Mouse (Mus musculus) midbrain, postnatal 0 days (tissue): ENCODE results near the gene Arfgap1. TPM values are rescaled to one million over a fixed set of nuclear protein-coding genes. Genes with fewer than 3 reads are reported as not detected.

ENCODE experiments used
- ATAC-seq: fragments of 200-750 bp; cut with Nextera tagmentation; 2 replicates; pipeline ENCODE4 v1.8.0; 2017; ENCODE audit warnings: moderate number of reproducible peaks, mild to moderate bottlenecking, moderate TSS enrichment, moderate library complexity; ENCODE audit not compliant: low FRiP score
- DNase-seq: peaks from one replicate; pipeline ENCODE4 v3.0.0-alpha.2; 2015; ENCODE audit warnings: low spot score
- H3K27ac ChIP-seq: fragments of 300-500 bp; sonication (generic); 2 replicates; pipeline ENCODE4 v1.5.1; 2014; ENCODE audit warnings: low read depth, mild to moderate bottlenecking, low read length, mixed read lengths
- H3K27me3 ChIP-seq: fragments of 300-500 bp; sonication (generic); 2 replicates; pipeline ENCODE4 v1.6.1; 2014; ENCODE audit warnings: low read length, control low read depth, mixed read lengths; ENCODE audit not compliant: insufficient read depth
- H3K36me3 ChIP-seq: fragments of 300-500 bp; sonication (generic); 2 replicates; pipeline ENCODE4 v1.6.1; 2014; ENCODE audit warnings: low read length, control low read depth, mixed read lengths; ENCODE audit not compliant: insufficient read depth
- H3K4me1 ChIP-seq: fragments of 300-500 bp; sonication (generic); 2 replicates; pipeline ENCODE4 v1.6.1; 2014; ENCODE audit warnings: mild to moderate bottlenecking, control low read depth, antibody characterized with exemption, low read length, mixed read lengths; ENCODE audit not compliant: insufficient read depth
- H3K4me2 ChIP-seq: fragments of 300-500 bp; sonication (generic); 2 replicates; pipeline ENCODE4 v1.6.1; 2014; ENCODE audit warnings: low read depth, mild to moderate bottlenecking, low read length, mixed read lengths; ENCODE audit not compliant: poor library complexity, severe bottlenecking
- H3K4me3 ChIP-seq: fragments of 300-500 bp; sonication (generic); 2 replicates; pipeline ENCODE4 v1.5.1; 2014; ENCODE audit warnings: low read depth, mild to moderate bottlenecking, low read length, moderate library complexity
- H3K9ac ChIP-seq: fragments of 300-500 bp; sonication (generic); replicated peaks from 2 replicates; pipeline ENCODE4 v1.6.1; 2014; ENCODE audit warnings: mild to moderate bottlenecking, low read length, moderate library complexity, mixed read lengths; ENCODE audit not compliant: poor library complexity, severe bottlenecking
- H3K9me3 ChIP-seq: fragments of 300-500 bp; sonication (generic); 2 replicates; pipeline ENCODE4 v1.6.1; 2016; ENCODE audit warnings: low read length, control low read depth
- CTCF ChIP-seq: IDR thresholded peaks from 2 replicates; pipeline ENCODE4 v1.5.1; 2016; ENCODE audit warnings: antibody characterized with exemption, mild to moderate bottlenecking
- WGBS: fragments of 180-500 bp; shearing (Covaris S2); extraction: QIAGEN DNeasy Blood & Tissue Kit; methylation state at CpG from one replicate; pipeline ENCODE4 v1.1.7; 2014; 5-methylcytosine and 5-hydroxymethylcytosine counted together
- polyA plus RNA-seq: library from polyadenylated mRNA; unstranded; fragments of >200 nt; fragmentation: Nextera tagmentation; extraction: Ambion mirVana; gene quantifications from 2 replicates; pipeline ENCODE4 v1.2.1, GENCODE M21; 2015
- total RNA-seq: library from RNA; depleted of rRNA; stranded (reverse); fragments of >200 nt; gene quantifications from 2 replicates; pipeline ENCODE4 v1.2.3, GENCODE M21; 2014

Gene Arfgap1
- total and polyA plus RNA-seq, 2 experiments from 2014 or later: 94.1 to 124 TPM

DNA sequence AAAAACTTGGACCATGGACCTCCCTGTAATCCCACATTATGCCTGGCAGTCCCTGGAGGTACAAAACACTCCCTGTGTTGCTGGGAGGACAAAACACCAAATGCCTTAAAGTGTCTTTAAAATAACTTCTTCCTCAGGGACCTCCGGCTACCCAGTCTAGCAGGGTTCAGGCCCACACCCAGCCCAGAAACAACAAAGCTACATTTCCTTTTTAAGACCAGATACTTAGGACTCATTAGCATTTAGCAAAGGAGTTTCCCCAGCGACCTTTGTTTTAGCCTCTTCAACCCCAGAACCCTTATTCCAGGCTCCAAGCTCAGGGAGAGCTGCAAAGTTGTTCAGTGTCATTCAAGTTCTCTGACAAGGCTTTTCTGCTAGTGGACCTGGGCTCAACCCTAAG is 13.4 kb upstream of the Arfgap1 start:
- H3K4me3 ChIP-seq: peak overlapping the region; percentile 55
- peak overlapping the region; percentile 86 for H3K4me2 ChIP-seq
- no peak for TF ChIP-seq CTCF
- peaks cover 13% of the 10 kb centered on the region for H3K4me1 ChIP-seq
- no peaks in the 10 kb centered on the region for H3K36me3 ChIP-seq
- ATAC-seq: no peak
- WGBS: 8% methylated on average over 2 of the region's 2 CpGs
- peak; percentile 8 for DNase-seq
- H3K9ac ChIP-seq: peak overlapping the region; percentile 70
- H3K27ac ChIP-seq: peak overlapping the region; percentile 74
- no peaks in the 10 kb centered on the region for H3K27me3 ChIP-seq
- no peaks in the 10 kb centered on the region for H3K9me3 ChIP-seq

GRCm38 (mm10) chr2:180954061-180955047 is 12.7 kb upstream of the Arfgap1 start, which contains the start of gene Nkain4:
Nkain4 (minus strand) TSS chr2:180954699.
- TF ChIP-seq CTCF: peak; percentile 58
- Histone ChIP-seq H3K27ac (peak within 1 kb of the TSS; percentile 74), H3K9me3 (no peaks in the 10 kb centered on the region), H3K4me1 (peaks cover 13% of the 10 kb centered on the region), H3K4me2 (peak within 1 kb of the TSS; percentile 86), H3K4me3 (peak within 1 kb of the TSS; percentile 55), H3K36me3 (no peaks in the 10 kb centered on the region), H3K9ac (peak within 1 kb of the TSS; percentile 70), H3K27me3 (no peaks in the 10 kb centered on the region)
- under 1% methylated on average over 52 of the region's 52 CpGs for WGBS
- DNase-seq (peak; percentile 94), ATAC-seq (peak; percentile 83)

DNA sequence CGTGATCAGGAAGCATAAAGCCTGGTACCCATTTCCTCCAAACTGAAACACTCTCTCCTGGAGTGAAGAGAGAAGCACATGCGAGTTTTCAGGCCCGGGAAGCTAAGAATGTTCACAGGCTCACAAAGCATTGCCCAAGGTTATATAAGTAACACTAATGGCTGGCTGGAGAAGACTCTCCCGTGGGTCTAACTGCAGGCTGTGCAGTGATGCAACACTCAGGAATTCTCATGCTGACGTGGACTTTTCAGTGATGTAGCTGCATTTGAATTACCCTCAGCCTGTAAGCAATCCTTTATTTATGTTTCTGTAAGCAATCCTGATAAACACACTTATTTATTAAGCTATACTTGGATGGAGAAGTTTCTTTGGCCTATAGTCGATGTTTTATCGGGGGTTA is 7.4 kb upstream of the Arfgap1 start:
- Histone ChIP-seq H3K9me3 (no peaks in the 10 kb centered on the region), H3K27ac (no peak overlapping the region), H3K36me3 (no peaks in the 10 kb centered on the region), H3K4me1 (no peaks in the 10 kb centered on the region), H3K9ac (no peak overlapping the region), H3K27me3 (no peaks in the 10 kb centered on the region), H3K4me3 (no peak overlapping the region), H3K4me2 (no peak overlapping the region)
- no peak for DNase-seq
- TF ChIP-seq CTCF: no peak
- 80% methylated on average over 7 of the region's 7 CpGs for WGBS
- no peak for ATAC-seq

- Histone ChIP-seq H3K4me3 (no peak overlapping the region), H3K36me3 (no peaks in the 10 kb centered on the region), H3K9ac (no peak overlapping the region), H3K27me3 (no peaks in the 10 kb centered on the region), H3K4me2 (no peak overlapping the region), H3K4me1 (no peaks in the 10 kb centered on the region), H3K9me3 (no peaks in the 10 kb centered on the region), H3K27ac (no peak overlapping the region)
- ATAC-seq: no peak
- no peak for DNase-seq
- 81% methylated on average over 3 of the region's 3 CpGs for WGBS
- TF ChIP-seq CTCF: no peak
Observed at GRCm38 (mm10) chr2:180960187-180960586, 6.8 kb upstream of the Arfgap1 start.

GRCm38 (mm10) chr2:180962616-180963308 is 4.3 kb upstream of the Arfgap1 start:
- H3K4me3 ChIP-seq: no peak overlapping the region
- no peak overlapping the region for H3K4me2 ChIP-seq
- H3K27ac ChIP-seq: no peak overlapping the region
- no peaks in the 10 kb centered on the region for H3K36me3 ChIP-seq
- ATAC-seq: no peak
- no peaks in the 10 kb centered on the region for H3K27me3 ChIP-seq
- 69% methylated on average over 2 of the region's 2 CpGs for WGBS
- DNase-seq: no peak
- no peak overlapping the region for H3K9ac ChIP-seq
- no peaks in the 10 kb centered on the region for H3K4me1 ChIP-seq
- no peak for TF ChIP-seq CTCF
- H3K9me3 ChIP-seq: no peaks in the 10 kb centered on the region
